Mouse (Mus musculus) heart, postnatal 14 days (tissue): ENCODE results near the gene Itpka. TPM values are rescaled to one million over a fixed set of nuclear protein-coding genes. Genes with fewer than 3 reads are reported as not detected.
"Not testable (repeated sequence)": the region's sequence is repeated elsewhere in the genome, so short reads cannot be mapped to it uniquely, and the experiment has no call there.

Experiments
- DNase-seq, 2 experiments: peaks; one replicate each; pipeline ENCODE4 v3.0.0; 2021 to 2022
- intact Hi-C: fragments of 180-260 bp; cut with DNase I; formaldehyde crosslinking; loops from one replicate; pipeline ENCODE4 v1.15.1; 2025
- long read RNA-seq, 2 experiments: library from polyadenylated mRNA; stranded (forward); transcript quantifications; one replicate each; pipeline ENCODE4 v2.0.0; 2021
- total RNA-seq, 2 experiments: library from RNA; stranded (reverse); gene quantifications; 2 replicates each; pipeline ENCODE4 v1.2.3; 2021

Gene Itpka
- 1 to 10 TPM in 1 of 2 experiments, under 1 TPM in 1; 0.41 to 1.1 TPM for total RNA-seq
- long read RNA-seq, experiment 1 = 0 reads
- long read RNA-seq, experiment 2 = 0 reads

GRCm38 (mm10) chr2:119741581-119742411 lies at the start of gene Itpka:
Itpka (plus strand) TSS chr2:119742337.
- intact Hi-C loops = loop anchor here (5.0 kb wide), 1 partner anchor 64 kb away; the partner anchor contains the start of gene Rtf1

GRCm38 (mm10) chr2:119694826-119695225 lies 47.3 kb upstream of the Itpka start:
- DNase-seq = no peak
- intact Hi-C loops = no loop called here

More at GRCm38 (mm10) chr2:119741581-119742411, at the start of gene Itpka:
- peak; percentile 56 to 72 for DNase-seq

- no peak for DNase-seq
- intact Hi-C loops = no loop called here
Measured at GRCm38 (mm10) chr2:119696111-119696510, 46.0 kb upstream of the Itpka start.

- no peak for DNase-seq
- intact Hi-C loops = no loop called here
Measured at GRCm38 (mm10) chr2:119698472-119698871, 43.7 kb upstream of the Itpka start.

- DNase-seq = no peak
- intact Hi-C loops = no loop called here
Measured at GRCm38 (mm10) chr2:119699962-119700361, 42.2 kb upstream of the Itpka start.

- intact Hi-C loops = no loop called here
- no peak for DNase-seq
Measured at GRCm38 (mm10) chr2:119703171-119703570, 39.0 kb upstream of the Itpka start.

GRCm38 (mm10) chr2:119707676-119708075 lies 34.5 kb upstream of the Itpka start:
- intact Hi-C loops = no loop called here
- no peak for DNase-seq

- no peak for DNase-seq
- intact Hi-C loops = no loop called here
Measured at GRCm38 (mm10) chr2:119710011-119710410, 32.1 kb upstream of the Itpka start.

- intact Hi-C loops, DNase-seq: not testable (repeated sequence)
Measured at GRCm38 (mm10) chr2:119715868-119716267, 26.3 kb upstream of the Itpka start.

GRCm38 (mm10) chr2:119721070-119721469 lies 21.1 kb upstream of the Itpka start:
- no peak for DNase-seq
- intact Hi-C loops = no loop called here

GRCm38 (mm10) chr2:119727762-119728416 lies 14.2 kb upstream of the Itpka start:
- intact Hi-C loops = no loop called here
- no peak for DNase-seq

GRCm38 (mm10) chr2:119730735-119731134 lies 11.4 kb upstream of the Itpka start:
- intact Hi-C loops = no loop called here

GRCm38 (mm10) chr2:119737124-119737523 lies 5.0 kb upstream of the Itpka start:
- no peak for DNase-seq
- intact Hi-C loops = no loop called here

More at GRCm38 (mm10) chr2:119730735-119731134, 11.4 kb upstream of the Itpka start:
- no peak for DNase-seq

GRCm38 (mm10) chr2:119740567-119740966 lies 1.6 kb upstream of the Itpka start:
- intact Hi-C loops = loop anchor here (5.0 kb wide), 1 partner anchor 63 kb away; the partner anchor contains the start of gene Rtf1
- no peak for DNase-seq

- intact Hi-C loops = loop anchor here (5.0 kb wide), 1 partner anchor 65 kb away; the partner anchor contains the start of gene Rtf1
- DNase-seq = peak; percentile 32 to 34
Measured at GRCm38 (mm10) chr2:119742461-119743175, 481 bp downstream of the Itpka start.

- intact Hi-C loops = loop anchor here (5.0 kb wide), 1 partner anchor 66 kb away; the partner anchor contains the start of gene Rtf1
- DNase-seq = no peak
Measured at GRCm38 (mm10) chr2:119743176-119743807, 1.2 kb downstream of the Itpka start.

- intact Hi-C loops = loop anchor here (5.0 kb wide), 1 partner anchor 66 kb away; the partner anchor contains the start of gene Rtf1
- DNase-seq = no peak
Measured at GRCm38 (mm10) chr2:119743808-119744162, 1.6 kb downstream of the Itpka start.

GRCm38 (mm10) chr2:119744163-119745111 lies 2.3 kb downstream of the Itpka start:
- DNase-seq = peak; percentile 16 to 32
- intact Hi-C loops = loop anchor here (5.0 kb wide), 1 partner anchor 67 kb away; the partner anchor contains the start of gene Rtf1

GRCm38 (mm10) chr2:119745281-119745680 lies 3.1 kb downstream of the Itpka start:
- DNase-seq = peak in 1 of 2 experiments; percentile 33
- intact Hi-C loops = no loop called here
